Mouse (Mus musculus): ENCODE data around the gene Csad. TPM values are rescaled to one million over a fixed set of nuclear protein-coding genes. Genes with fewer than 3 reads are reported as not detected.

Csad gene
- polyA plus RNA-seq (2017; shearing (Covaris generic)): 12.4 TPM

GRCm38 (mm10) chr15:102204674-102205505, at the start of gene Csad:
TSS of gene Csad (minus strand) at chr15:102204724.

GRCm38 (mm10) chr15:102231748-102232147, 27.2 kb upstream of the Csad start, which contains the start of gene Itgb7:
TSS of gene Itgb7 (minus strand) at chr15:102231944.

GRCm38 (mm10) chr15:102202971-102203834, 1.3 kb downstream of the Csad start, which contains the start of gene Zfp740:
TSS of gene Zfp740 (plus strand) at chr15:102203249.

GRCm38 (mm10) chr15:102150301-102151135, 54.0 kb downstream of the Csad start, which contains the start of gene Soat2:
TSS of gene Soat2 (plus strand) at chr15:102150526.

GRCm38 (mm10) chr15:102144274-102144711, 60.2 kb downstream of the Csad start, which contains the start of gene Igfbp6:
TSS of gene Igfbp6 (plus strand) at chr15:102144362.

GRCm38 (mm10) chr15:102136129-102136758, 68.3 kb downstream of the Csad start, which contains the start of gene Spryd3:
TSS of gene Spryd3 (minus strand) at chr15:102136234.

Other genes with a start within 250 kb of the Csad start
- gene Krt8, start 200.2 kb downstream of the Csad start, polyA plus RNA-seq (2017; shearing (Covaris generic)): not detected
- gene Krt18, start 176.5 kb downstream of the Csad start, polyA plus RNA-seq (2017; shearing (Covaris generic)): 0.76 TPM
- 154 TPM for gene Eif4b, start 131.0 kb downstream of the Csad start, polyA plus RNA-seq (2017; shearing (Covaris generic))
- 1.7 TPM for gene Tns2, start 104.3 kb downstream of the Csad start, polyA plus RNA-seq (2017; shearing (Covaris generic))
- 63.5 TPM for gene Spryd3, start 68.5 kb downstream of the Csad start, polyA plus RNA-seq (2017; shearing (Covaris generic))
- 0.33 TPM for gene Igfbp6, start 60.4 kb downstream of the Csad start, polyA plus RNA-seq (2017; shearing (Covaris generic))
- 1.5 TPM for gene Soat2, start 54.2 kb downstream of the Csad start, polyA plus RNA-seq (2017; shearing (Covaris generic))
- 68.1 TPM for gene Zfp740, start 1.5 kb downstream of the Csad start, polyA plus RNA-seq (2017; shearing (Covaris generic))
- 962 TPM for gene Itgb7, start 27.2 kb upstream of the Csad start, polyA plus RNA-seq (2017; shearing (Covaris generic))
- gene Rarg, start 52.8 kb upstream of the Csad start, polyA plus RNA-seq (2017; shearing (Covaris generic)): 46.7 TPM
- not detected for gene Gm9918, start 65.8 kb upstream of the Csad start, polyA plus RNA-seq (2017; shearing (Covaris generic))
- gene Mfsd5, start 74.7 kb upstream of the Csad start, polyA plus RNA-seq (2017; shearing (Covaris generic)): 82.2 TPM
- gene Espl1, start 91.5 kb upstream of the Csad start, polyA plus RNA-seq (2017; shearing (Covaris generic)): 3.0 TPM
- 582 TPM for gene Pfdn5, start 121.4 kb upstream of the Csad start, polyA plus RNA-seq (2017; shearing (Covaris generic))
- gene Myg1, start 127.0 kb upstream of the Csad start, polyA plus RNA-seq (2017; shearing (Covaris generic)): 99.5 TPM
- 58.8 TPM for gene Aaas, start 146.0 kb upstream of the Csad start, polyA plus RNA-seq (2017; shearing (Covaris generic))
- gene Sp7, start 162.5 kb upstream of the Csad start, polyA plus RNA-seq (2017; shearing (Covaris generic)): not detected
- 19.6 TPM for gene Sp1, start 201.4 kb upstream of the Csad start, polyA plus RNA-seq (2017; shearing (Covaris generic))
- not detected for gene Amhr2, start 240.6 kb upstream of the Csad start, polyA plus RNA-seq (2017; shearing (Covaris generic))